Mouse (Mus musculus): ENCODE data around the gene Pim1.

Gene Pim1

DNA sequence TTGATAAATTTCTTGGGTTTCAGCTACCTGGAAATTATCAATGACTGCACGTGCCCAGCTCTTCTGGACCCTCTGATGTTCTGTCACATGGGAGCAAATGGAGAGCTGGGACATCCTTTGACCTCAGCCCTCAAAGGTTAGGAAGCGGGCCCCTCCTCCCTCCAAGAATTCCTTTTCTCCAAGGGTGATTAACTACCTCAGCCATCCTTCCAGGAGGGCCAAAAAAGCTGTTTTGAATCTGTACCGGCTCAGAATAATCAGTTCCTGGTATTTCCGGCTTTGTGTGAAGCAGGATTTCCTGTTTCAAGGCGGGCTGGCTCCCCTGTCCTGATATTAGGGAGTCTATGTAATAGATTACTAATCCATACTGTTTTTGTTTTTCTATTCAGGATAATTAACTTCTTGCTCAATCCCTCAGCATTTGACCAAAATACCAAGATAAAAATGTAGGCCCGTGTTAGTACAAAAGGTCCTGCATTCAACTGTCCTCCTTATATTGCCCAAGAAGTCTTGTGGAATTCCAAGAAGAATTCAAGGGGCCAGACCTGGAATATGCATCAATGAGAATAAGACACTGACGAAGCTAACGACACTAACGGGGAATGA, 25.0 kb upstream of the Pim1 start:
- peak in 1 of 2 experiments; percentile 43 for DNase-seq

DNA sequence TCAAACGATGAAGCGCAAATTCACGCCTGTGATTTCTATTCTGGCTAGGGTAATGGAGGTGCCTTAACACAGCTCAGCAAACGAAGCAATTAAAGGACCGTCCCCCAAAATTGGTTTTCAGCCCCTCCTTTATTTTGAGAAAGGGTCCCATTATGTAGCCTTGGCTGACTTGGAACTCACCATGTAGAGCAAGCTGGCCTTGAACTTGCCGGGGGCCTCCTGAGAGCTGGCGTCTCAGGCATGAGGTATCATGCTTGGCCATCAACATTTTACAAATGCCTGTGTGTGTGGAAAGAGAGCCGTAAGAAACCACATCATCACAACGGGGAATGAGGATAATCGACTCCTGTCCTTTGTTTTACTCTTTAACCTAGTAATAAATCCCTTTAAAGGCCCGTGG, 23.5 kb upstream of the Pim1 start:
- DNase-seq = no peak

DNA sequence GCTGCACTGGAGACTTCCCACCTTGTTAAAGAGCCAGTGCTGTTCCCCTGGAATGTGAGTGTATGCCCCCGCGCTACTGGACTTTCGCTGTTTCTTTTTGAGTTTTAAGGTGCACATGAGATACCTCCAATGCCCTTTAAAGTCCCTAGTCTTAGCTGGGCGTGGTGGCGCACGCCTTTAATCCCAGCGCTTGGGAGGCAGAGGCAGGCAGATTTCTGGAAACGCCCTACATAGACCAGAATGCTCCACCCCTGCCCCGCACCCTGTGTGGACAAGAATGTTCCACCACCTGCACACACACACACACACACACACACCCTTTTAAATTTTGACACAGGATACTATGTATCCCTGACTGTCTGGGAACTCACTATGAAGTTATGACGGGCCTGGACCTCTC, 17.1 kb upstream of the Pim1 start:
- no peak for DNase-seq

DNA sequence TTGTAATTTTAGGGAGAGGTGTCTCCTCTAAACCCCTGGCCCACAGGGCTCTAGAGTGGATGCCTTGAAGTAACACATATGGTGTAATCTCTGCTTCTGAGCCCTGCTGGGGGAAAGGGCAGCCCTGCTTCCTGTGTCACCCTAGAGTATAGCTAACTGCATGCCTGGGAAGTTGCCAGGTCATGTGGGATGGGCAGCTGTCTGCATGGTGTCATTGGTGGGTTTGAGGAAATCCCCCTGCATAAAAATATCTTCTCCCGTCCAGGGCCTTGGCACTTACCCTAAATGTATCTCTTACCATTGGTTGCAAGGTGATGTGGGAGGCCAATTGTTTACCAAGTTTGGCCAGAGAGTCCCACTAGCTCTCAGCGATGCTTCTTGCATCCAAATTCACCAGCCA, 16.5 kb upstream of the Pim1 start:
- DNase-seq = peak in 1 of 2 experiments; percentile 33

DNA sequence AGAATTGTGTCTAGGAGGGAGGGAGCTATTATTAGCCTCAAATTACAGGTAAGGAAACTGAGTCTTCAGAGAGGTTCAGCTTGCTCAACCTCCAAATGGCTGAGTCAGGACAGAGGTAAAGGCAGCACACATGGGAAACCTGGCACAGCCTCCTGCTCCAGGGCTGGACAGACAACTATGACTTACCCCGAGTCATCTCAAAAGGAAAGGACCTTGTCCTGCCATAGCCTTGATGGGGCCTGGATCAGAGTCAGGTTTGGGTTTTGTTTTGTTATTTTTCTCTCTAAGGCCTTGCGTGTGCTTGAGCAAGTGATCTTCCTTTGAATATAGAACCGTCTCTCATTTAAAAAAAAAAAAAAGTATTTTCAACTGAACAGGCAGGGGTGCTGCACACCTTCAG, 15.4 kb upstream of the Pim1 start:
- DNase-seq = no peak

DNA sequence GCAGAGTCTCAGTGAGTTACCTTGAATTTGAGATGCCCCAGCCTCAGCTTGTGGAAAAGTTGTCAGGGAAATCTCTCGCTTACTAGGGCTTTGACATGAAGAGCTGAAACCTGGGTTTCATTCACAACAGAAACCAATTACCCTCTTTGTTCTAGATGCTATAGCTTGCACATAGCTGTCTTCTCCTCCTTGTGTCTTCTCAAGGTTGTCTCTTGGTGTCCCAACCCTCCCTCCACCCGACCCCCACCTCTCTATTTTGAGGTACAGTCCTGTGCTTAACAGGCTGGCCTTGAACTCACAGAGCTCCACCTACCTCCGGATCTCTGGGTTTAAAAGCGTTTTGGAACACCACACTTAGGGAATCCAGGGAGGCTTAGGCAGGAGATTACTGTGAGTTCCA, 14.1 kb upstream of the Pim1 start:
- no peak for DNase-seq

DNA sequence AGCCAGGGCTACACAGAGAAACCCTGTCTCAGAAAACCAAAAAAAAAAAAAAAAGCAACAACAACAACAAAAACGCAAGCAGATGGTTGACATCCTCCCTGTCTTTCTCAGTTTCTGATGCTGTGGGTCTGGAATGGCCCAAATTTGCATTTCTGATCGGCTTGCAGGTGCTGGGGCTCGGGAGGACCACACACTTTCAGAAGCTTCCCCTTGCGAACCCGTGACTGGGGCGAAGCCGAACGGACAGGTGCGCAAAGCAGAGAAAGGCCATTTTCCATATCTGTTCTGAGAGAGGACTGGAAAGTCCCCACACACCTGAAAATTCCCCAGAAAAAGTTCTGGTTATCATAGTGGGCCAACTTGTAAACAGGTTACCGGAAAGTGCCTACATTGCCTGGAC, 13.2 kb upstream of the Pim1 start:
- DNase-seq = no peak

DNA sequence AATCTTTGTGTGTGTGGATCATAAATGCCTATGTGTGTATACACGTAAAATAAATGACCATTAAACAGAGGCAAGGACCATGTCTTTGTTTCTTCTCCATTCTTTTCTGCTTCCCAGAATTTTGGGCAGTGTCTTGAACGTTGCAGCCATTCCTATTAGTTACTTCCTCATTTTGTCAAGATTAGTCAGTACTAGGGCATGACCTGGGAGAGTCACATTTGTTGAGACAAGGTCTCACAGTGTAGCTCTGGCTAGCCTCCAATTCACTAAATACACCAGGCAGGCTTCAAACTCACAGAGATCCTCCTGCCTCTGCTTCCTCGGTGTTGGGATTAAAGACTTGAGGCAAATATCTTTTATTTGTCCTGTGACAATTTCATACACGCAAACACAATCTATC, 12.3 kb upstream of the Pim1 start:
- DNase-seq = no peak

DNA sequence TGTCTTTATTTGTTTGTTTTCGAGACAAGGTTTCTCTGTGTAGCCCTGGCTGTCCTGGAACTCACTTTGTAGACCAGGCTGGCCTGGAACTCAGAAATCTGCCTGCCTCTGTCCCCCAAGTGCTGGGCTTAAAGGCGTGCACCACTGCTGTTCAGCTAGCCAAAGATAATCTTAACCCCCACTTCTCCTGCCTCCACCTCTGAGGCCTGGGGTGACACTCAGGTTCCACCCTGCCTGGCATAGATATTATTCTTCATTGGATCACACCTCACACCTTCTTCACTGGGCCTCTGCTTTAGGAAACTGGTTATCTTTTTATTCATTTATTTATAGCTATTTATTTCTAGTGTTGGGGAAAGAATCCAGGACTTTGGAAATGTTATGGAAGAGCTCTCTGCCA, 10.3 kb upstream of the Pim1 start:
- DNase-seq = no peak

DNA sequence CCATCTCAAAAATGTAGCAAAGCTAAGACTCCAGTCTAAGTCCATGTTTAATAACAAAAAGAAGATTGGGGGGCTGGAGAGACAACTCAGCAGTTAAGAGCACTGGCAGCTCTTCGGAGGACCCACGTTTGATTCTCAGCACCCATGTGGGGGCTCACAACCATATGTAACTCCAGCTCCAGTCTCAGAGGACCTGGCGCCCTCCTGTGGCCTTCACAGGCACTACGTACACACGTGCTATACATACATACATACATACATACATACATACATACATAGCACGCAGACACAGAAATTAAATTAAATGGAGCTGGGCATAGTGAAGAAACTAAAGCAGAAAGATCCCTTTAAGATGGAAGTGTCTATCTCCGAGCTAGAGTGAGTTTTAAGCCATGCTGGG, 7.9 kb upstream of the Pim1 start:
- no peak for DNase-seq

DNA sequence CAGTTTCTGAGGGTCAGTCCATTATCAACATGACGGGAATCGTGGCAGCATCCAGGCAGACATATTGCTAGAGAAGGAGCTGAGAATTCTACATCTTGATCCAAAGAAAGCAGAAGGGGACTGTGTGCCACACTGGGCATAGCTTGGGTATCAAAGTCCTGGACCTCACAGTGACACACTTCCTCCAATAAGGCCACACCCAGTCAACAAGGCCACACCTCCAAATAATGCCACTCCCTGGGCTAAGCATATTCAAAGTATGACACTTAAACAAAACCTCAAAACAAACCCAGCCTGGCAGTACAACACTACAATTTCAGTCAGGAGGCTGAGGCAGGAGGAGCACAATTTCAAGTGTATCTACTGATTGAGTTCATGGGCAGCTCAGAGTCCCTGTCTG, 7.3 kb upstream of the Pim1 start:
- DNase-seq = no peak

DNA sequence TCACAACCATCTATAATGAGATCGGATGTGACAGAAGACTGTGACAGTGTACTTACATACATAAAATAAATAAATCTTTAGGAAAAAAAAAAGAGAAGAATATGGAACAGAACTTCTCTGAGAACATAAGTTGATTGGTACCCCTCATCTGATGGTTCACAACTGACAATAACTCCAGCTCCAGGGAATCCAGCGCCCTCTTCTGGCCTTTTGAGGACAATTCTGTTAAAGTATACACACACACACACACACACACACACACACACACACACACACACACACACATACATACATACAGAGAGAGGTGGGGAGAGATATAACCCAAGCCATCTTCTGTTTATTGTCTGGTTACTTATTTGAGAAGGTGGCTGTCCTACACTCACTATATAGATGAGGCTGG, 6.1 kb upstream of the Pim1 start:
- no peak for DNase-seq

DNA sequence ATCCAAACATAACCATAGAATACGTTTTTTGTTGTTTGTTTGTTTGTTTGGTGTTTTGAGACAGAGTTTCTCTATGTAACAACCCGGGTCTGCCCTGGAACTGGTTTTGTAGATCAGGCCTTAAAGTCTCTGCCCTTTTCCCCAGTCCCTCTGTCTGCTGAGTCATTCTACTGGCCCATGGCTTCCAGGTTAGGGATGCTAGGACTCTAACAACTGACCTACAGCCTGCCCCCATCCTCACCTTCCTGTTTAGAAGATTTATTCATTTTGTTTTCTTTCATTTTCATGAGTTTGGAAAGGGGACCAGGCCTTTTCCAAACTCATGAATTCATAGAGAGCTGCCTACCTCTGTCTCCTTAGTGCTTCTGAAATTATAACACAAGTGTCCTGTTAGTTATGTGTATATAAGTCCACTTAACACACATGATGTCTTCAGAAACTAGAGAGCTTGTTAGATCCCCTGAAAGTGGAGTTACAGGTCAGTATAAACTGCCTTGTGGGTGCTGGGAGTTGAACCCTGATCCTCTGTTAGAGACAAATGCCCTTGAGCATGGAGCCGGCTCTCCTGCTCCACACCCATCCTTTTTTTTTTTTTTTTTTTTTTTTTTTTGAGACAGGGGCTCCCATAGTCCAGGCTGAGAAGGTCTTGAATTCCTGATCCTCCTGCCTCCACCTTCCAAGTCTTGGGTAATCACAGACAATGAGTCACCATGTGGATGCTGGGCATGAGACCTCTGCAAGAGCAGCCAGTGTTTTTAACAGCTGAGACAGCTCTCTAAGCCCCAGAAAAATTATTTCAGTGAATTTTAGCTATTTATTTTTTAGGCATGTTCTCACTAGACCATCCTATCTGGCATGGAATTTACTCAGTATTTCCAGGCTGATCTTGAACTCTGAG, 5.0 kb upstream of the Pim1 start:
- peak in 1 of 2 experiments; percentile 48 for DNase-seq

DNA sequence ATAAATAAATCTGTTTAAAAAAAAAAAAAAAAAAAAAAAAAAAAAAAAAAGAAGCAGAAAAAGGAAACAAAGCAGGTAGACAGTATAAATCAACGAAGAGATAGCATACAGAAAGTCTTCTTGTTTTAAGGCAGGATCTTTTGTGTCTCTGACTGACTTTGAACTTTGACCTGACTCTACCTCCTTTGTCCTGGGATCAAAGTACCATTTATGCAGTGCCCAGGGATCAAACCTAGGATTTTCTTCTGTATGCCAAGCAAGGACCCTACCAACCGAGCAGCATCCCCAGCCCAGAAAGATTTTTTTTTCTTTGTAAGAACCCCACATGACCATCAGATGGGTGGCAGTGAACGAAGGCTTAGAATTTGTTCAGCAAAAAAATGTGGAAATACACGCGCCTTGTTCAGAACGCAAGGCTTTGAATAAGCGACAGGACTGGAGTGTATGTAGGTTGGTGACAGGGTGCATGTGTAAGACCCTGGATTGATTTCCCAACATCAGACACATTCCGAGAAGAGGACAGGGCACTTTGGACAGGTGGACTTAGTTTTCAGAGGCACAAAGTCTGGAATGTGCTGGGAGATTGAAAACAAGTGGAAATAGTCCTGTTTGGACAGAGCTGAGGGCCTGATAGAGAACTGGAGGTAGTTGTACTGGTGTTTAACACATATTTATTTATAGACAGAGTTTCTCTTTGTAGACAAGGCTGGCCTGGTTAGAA, 2.1 kb upstream of the Pim1 start:
- no peak for DNase-seq

DNA sequence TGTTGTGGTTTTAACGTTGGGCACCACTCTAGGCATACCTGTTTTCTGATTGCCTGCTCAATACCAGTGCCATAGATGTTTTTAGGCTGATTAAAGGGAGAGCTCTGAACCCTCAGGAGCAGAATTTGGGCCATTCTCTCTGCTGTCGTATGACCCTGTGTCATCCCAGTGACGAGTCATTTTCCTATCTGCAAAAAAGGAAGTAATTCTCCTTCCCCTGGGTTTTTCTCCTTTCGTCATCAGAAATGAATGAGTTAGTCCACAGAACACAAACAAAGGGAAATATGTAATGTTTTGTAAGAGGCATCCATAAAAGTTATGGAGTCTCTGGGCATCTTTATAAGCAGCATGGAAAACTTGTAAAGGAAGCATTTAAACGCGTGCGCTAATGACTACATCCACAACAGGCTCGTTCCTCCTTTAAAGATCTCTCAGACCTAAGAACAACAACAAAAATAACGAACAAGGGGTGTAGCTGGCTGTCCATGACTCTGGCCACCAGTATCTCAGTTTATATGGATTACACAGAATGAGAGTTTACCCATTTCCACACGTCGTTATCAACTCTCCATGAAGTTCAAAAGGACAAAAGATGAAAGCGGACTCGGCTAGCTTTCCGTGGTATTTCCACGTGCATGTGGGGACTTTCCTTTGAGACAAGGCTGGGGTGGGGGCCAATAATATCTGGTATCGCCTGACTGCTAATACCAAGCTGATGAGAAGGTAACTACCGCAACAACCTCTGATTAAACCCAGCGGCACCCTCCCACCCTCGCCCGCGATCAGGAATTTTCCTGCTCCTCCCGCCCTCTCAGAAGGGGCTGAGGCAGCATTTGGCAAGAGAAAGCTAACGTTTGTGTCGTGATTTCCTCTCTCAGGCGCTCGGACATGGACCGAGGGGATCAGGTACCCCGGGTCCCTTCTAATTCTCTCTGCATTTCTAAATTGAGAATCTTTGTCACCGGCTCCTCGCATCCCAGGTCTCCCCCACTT, 1.3 kb upstream of the Pim1 start:
- DNase-seq = peak; percentile 54 to 64

DNA sequence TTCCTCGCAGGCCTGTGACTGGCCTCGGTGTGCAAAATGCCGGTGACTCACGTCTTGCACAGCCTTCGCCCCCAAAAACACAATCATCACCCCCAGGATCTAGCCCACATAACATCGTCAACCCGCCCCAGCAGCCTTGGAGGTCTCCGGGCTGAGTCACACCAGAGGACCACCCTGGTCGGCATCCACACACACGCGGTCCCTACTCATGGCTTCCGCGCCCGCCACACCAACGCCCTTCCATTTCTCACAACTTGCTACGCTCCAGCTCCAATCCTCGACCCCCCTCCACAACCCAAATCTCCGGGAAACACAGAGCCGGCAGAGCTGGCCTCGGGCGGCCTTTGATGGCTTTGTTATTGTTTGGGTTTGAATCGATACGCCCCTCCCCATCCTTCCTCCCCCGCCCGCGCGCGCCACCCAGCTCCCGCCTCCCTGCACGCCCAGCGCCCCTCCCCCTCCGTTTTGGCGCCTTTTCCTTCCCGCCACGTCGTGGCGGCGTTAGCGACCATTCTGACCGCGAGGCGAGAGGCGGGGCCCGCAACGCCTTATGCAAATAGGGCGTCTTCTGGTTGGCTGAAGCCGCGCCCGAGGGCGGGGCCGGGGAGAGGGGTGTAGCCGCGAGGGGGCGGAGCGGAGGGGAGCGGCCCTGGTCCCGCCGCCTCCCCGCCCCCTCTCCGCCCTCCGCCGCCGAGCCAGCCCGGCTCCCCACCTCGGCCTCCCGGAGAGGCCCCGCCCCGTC, 411 bp upstream of the Pim1 start:
- DNase-seq = peak; percentile 98 to 99

DNA sequence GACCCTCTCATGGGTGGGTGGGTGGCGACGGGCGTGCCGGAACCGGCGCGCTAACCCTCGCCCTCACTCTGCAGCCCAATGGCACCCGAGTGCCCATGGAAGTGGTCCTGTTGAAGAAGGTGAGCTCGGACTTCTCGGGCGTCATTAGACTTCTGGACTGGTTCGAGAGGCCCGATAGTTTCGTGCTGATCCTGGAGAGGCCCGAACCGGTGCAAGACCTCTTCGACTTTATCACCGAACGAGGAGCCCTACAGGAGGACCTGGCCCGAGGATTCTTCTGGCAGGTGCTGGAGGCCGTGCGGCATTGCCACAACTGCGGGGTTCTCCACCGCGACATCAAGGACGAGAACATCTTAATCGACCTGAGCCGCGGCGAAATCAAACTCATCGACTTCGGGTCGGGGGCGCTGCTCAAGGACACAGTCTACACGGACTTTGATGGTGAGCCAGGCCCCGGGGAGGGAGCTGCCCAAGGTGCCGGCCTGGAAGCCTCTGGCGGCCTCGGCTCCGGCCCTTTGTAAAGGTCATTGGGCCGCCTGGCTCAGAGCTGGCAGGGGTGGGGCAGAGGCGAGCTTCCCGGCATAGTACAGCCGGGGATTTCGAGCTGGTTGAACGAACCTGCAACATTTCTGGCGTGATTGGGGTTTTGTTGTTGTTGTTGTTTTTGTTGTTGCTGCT, 1.2 kb downstream of the Pim1 start:
- DNase-seq = peak; percentile 73 to 78

DNA sequence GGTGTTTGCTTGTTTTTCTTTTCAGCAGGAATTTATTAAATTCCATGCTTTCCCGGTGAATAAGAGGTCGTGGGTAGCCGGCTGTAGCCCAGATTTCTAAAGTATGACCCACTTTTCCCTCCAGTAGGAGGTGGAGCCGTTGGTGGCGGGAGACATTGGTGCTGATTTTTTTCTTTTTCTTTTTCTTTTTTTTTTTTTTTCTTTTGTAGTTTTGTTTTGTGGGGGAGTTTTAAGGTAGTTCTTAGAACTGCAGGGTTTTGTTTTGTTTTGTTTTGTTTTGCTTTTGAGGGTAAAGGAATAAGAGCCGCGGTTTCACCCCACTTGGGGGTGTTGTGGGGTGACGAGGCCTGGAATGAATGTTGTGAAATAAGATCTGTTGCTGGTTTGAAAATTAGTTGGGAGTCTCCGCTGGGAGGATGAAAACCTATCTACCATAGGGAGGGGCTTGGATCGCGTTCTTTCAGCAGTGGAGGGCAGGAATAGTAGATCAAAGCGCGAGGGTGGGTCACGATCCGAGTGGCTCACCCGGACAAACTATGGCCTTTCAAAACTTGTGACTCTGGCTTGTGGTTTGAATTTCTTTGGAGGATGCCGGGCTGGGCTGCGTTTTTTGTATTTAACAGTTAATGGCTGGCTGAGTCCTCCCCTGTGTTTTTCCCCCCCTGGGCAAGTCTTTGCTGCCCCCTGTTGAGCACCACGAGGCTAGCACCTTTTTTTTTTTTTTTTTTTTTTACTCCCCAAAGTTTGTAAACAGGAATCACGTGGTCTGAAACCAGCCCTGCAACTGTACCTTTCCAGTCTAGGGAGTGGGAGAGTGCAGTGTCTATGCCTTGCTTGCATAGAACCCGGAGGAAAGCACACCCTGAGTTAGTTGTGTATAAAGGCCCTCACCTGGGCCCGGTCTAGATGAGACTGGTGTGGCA, 2.0 kb downstream of the Pim1 start:
- peak; percentile 77 to 81 for DNase-seq

DNA sequence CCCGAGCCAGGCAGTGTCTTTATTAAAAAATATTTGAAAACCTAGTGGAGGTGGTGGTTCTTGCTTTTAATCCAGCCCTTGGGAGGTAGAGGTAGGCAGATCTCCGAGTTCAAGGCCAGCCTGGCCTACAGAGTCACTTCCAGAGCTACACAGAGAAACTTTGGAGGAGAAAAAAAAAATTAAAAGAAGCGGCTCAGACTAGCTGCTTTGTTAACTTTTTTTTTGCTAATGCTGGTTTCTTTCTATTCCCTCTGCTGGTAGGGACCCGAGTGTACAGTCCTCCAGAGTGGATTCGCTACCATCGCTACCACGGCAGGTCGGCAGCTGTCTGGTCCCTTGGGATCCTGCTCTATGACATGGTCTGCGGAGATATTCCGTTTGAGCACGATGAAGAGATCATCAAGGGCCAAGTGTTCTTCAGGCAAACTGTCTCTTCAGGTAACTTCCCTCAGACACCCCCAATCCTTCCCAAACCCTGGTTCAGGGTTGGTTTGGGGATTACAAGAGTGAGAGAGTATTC, 3.0 kb downstream of the Pim1 start:
- DNase-seq = no peak
